8 mouse cellular contexts compared by ENCODE assay signal in the genomic region with DNA sequence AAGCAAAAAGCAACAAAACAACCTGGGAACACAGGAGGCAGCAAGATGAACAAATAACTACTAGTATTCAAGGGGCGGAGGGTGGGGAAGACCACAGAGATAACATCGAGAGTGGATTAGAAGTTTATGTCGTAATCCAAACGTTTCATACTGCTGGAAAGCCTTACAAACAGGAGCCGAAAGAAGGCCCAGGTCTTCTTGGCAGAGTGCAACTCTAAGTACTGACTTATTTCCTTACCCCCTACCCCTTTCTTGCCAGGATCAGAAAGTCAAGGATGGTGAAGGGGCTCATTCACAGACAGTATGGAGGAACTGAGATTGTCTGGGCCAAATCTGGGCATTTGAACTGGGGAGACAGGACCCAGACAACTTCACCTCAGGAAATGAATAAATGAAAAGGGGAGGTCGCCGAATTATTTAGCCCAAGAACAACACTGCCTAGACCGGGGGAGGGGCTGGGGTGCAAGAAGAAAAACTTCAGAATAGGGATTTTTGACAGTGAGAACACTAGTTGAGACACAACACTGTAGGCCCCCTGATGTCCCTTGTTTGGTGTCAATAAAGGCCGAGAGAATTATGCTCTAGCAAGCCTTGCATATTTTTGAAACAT. TPM values are rescaled to one million over a fixed set of nuclear protein-coding genes. Genes with fewer than 3 reads are reported as not detected.
DNase-seq lines count a peak whose midpoint lies in the region; ATAC-seq lines count a peak whose summit lies in the region.

No protein-coding gene starts in this region.

- DNase-seq in heart, adult 11 months, result peak; percentile 59
- DNase-seq in heart, postnatal 10 days, result no peak
- DNase-seq in 416B (ENCODE audit: low read depth), result peak; percentile 20
- no peak for DNase-seq in hindbrain, embryonic 10.5 days (ENCODE audit: low spot score)
- DNase-seq in adrenal gland, adult (ENCODE audit: inconsistent age in 2 of 2, low spot score in 1 of 2), result no peak
- no peak for DNase-seq in right cerebral cortex, postnatal 14 days

- no peaks in the 10 kb centered on the region for H3K9me3 ChIP-seq in hindbrain, embryonic 10.5 days
- no peaks in the 10 kb centered on the region for H3K9me3 ChIP-seq in liver, embryonic 16.5 days (replicated peaks; ENCODE audit: control insufficient read depth, low read length)

- no peak for ATAC-seq in liver, embryonic 16.5 days (ENCODE audit: low read depth)
- no peak for ATAC-seq in monocyte, adult 5-6 weeks (replicated peaks; ENCODE audit: insufficient number of reproducible peaks, low FRiP score, low TSS enrichment, poor library complexity, severe bottlenecking)

- H3K4me1 ChIP-seq in hindbrain, embryonic 10.5 days (replicated peaks), result peaks cover 62% of the 10 kb centered on the region
- peaks cover 15% of the 10 kb centered on the region for H3K4me1 ChIP-seq in liver, embryonic 16.5 days (ENCODE audit: control insufficient read depth, low read depth, low read length)

- 44% methylated on average over 9 of the region's 9 CpGs for WGBS in hindbrain, embryonic 10.5 days
- 37% methylated on average over 9 of the region's 9 CpGs for WGBS in liver, embryonic 16.5 days (ENCODE audit: insufficient replicate concordance)

- H3K36me3 ChIP-seq in hindbrain, embryonic 10.5 days, result peaks cover 6% of the 10 kb centered on the region; the same call in 1 of the 2 replicates
- no peaks in the 10 kb centered on the region for H3K36me3 ChIP-seq in liver, embryonic 16.5 days (ENCODE audit: control insufficient read depth, insufficient read depth)

- peak overlapping the region; percentile 96 for H3K27ac ChIP-seq in hindbrain, embryonic 10.5 days
- H3K27ac ChIP-seq in liver, embryonic 16.5 days (ENCODE audit: low read length), result no peak overlapping the region

- H3K9ac ChIP-seq in liver, embryonic 16.5 days (ENCODE audit: low read depth, low read length), result no peak overlapping the region; the same call in 1 of the 2 replicates

- intact Hi-C loops in heart, postnatal 10 days (cut with DNase I), result loop anchor here (5.0 kb wide), 1 partner anchor 169 kb away; no protein-coding TSS in a partner anchor

- H3K4me3 ChIP-seq in hindbrain, embryonic 10.5 days, result peak overlapping the region; percentile 90
- peak overlapping the region; percentile 61 for H3K4me3 ChIP-seq in liver, embryonic 16.5 days (ENCODE audit: low read depth, low read length)

- H3K27me3 ChIP-seq in hindbrain, embryonic 10.5 days (ENCODE audit: insufficient read depth, poor library complexity, severe bottlenecking), result no peaks in the 10 kb centered on the region
- H3K27me3 ChIP-seq in liver, embryonic 16.5 days (ENCODE audit: control insufficient read depth, insufficient read depth, low read depth, low read length), result peaks cover 51% of the 10 kb centered on the region

- H3K4me2 ChIP-seq in liver, embryonic 16.5 days (ENCODE audit: low read depth, low read length), result peak overlapping the region; percentile 72

RNA-seq across cellular contexts. Expression of a gene that starts 0.7 kb away (rescaled TPM):
- total RNA-seq in heart, postnatal 10 days (2021), result 10 to 100 TPM; 11.4 to 13.3 TPM
- 6.4 and 7.6 TPM in 2 replicates for polyA plus RNA-seq in hindbrain, embryonic 10.5 days (2016; fragmentation: Nextera tagmentation; extraction: Ambion mirVana)
- 1.4 and 1.7 TPM in 2 replicates for polyA plus RNA-seq in liver, embryonic 16.5 days (2015; fragmentation: Nextera tagmentation; extraction: Ambion mirVana)
- total RNA-seq in monocyte, adult 5-6 weeks (2017), result 1.4 to 2.5 TPM (median 1.6 TPM) in 3 replicates

RNA-seq across cellular contexts. Expression of a gene that starts 12.1 kb away (rescaled TPM):
- 10 to 100 TPM in 1 of 2 experiments, 1 to 10 TPM in 1; 9.5 to 12.9 TPM for total RNA-seq in heart, postnatal 10 days (2021)
- 86.4 and 96.7 TPM in 2 replicates for polyA plus RNA-seq in hindbrain, embryonic 10.5 days (2016; fragmentation: Nextera tagmentation; extraction: Ambion mirVana)
- 6.0 and 6.7 TPM in 2 replicates for polyA plus RNA-seq in liver, embryonic 16.5 days (2015; fragmentation: Nextera tagmentation; extraction: Ambion mirVana)
- 4.0 to 12.7 TPM (median 5.5 TPM) in 3 replicates for total RNA-seq in monocyte, adult 5-6 weeks (2017)

Comparison
In these comparisons a context has a peak if more than half of its experiments do, and no peak if none do; other contexts are left out.
1. DNase-seq: peak in heart, adult 11 months (single experiment) and 416B (single experiment); none in heart, postnatal 10 days (0 of 2), hindbrain, embryonic 10.5 days (single experiment), adrenal gland, adult (0 of 2) and right cerebral cortex, postnatal 14 days (single experiment).